Mouse (Mus musculus) ZHBTc4 (cell line): ENCODE results near the gene Gm11758.
"Not testable (repeated sequence)": the region's sequence is repeated elsewhere in the genome, so short reads cannot be mapped to it uniquely, and the experiment has no call there.

ENCODE experiments used
- DNase-seq: peaks from one replicate; pipeline ENCODE4 v3.0.0-alpha.2; 2011; ENCODE audit warnings: low read depth, low spot score

Gene Gm11758

GRCm38 (mm10) chr4:73876166-73876565 is at the start of gene Gm11758:
Gm11758 (minus strand) TSS chr4:73876266.
- DNase-seq: not testable (repeated sequence)

GRCm38 (mm10) chr4:73920660-73921059 is 44.6 kb upstream of the Gm11758 start, which contains the start of gene Gm11756:
Gm11756 (minus strand) TSS chr4:73920760.
- not testable (repeated sequence) for DNase-seq

- not testable (repeated sequence) for DNase-seq
Measured at GRCm38 (mm10) chr4:73905853-73906252, 29.8 kb upstream of the Gm11758 start, which contains the start of gene Gm13871. Gm13871 (minus strand) TSS chr4:73905953.

GRCm38 (mm10) chr4:73891012-73891411 is 14.9 kb upstream of the Gm11758 start, which contains the start of gene Gm11757:
Gm11757 (minus strand) TSS chr4:73891112.
- not testable (repeated sequence) for DNase-seq

GRCm38 (mm10) chr4:73826587-73826986 is 49.5 kb downstream of the Gm11758 start:
- no peak for DNase-seq
